Mouse (Mus musculus) CH12.LX (cell line): ENCODE results near the gene Abat.
"Not testable (repeated sequence)": the region's sequence is repeated elsewhere in the genome, so short reads cannot be mapped to it uniquely, and the experiment has no call there.

Experiments
- CHD1 ChIP-seq: IDR thresholded peaks from 2 replicates; pipeline ENCODE4 v1.6.1; 2012; ENCODE audit warnings: low read depth, low read length, improper control_type of control experiment, inconsistent platforms
- CTCF ChIP-seq, 2 experiments: IDR thresholded peaks in 1 of 2; conservative IDR thresholded peaks in 1 of 2; 2 replicates each; pipeline ENCODE4 v1.5.1; 2011 to 2012; ENCODE audit warnings: low read depth in 2 of 2, low read length in 2 of 2, improper control_type of control experiment in 1 of 2, inconsistent platforms in 1 of 2, mild to moderate bottlenecking in 1 of 2, moderate library complexity in 1 of 2
- E2F4 ChIP-seq: IDR thresholded peaks from 2 replicates; pipeline ENCODE4 v1.6.1; 2011; ENCODE audit warnings: low read depth, low read length, improper control_type of control experiment; ENCODE audit not compliant: insufficient replicate concordance
- GABPA ChIP-seq: IDR thresholded peaks from 2 replicates; pipeline ENCODE4 v1.6.1; 2012; ENCODE audit warnings: low read depth, low read length, improper control_type of control experiment, inconsistent platforms; ENCODE audit not compliant: insufficient replicate concordance
- IRF4 ChIP-seq: IDR thresholded peaks from 2 replicates; pipeline ENCODE4 v1.6.1; 2014; ENCODE audit warnings: low read depth, mild to moderate bottlenecking, inconsistent platforms, low read length, improper control_type of control experiment
- MAFK ChIP-seq: IDR thresholded peaks from 2 replicates; pipeline ENCODE4 v1.6.1; 2011; ENCODE audit warnings: low read length, improper control_type of control experiment; ENCODE audit not compliant: insufficient replicate concordance
- MAX ChIP-seq: IDR thresholded peaks from 2 replicates; pipeline ENCODE4 v1.6.1; 2011; ENCODE audit warnings: low read length, improper control_type of control experiment
- NRF1 ChIP-seq: IDR thresholded peaks from 2 replicates; pipeline ENCODE4 v1.6.1; 2014; ENCODE audit warnings: low read depth, mild to moderate bottlenecking, inconsistent platforms, low read length, improper control_type of control experiment, moderate library complexity
- POLR2A ChIP-seq: IDR thresholded peaks from 2 replicates; pipeline ENCODE4 v1.6.1; 2011; ENCODE audit warnings: low read depth, mild to moderate bottlenecking, improper control_type of control experiment, low read length
- USF1 ChIP-seq: IDR thresholded peaks from 2 replicates; pipeline ENCODE4 v1.6.1; 2014; ENCODE audit warnings: low read depth, mild to moderate bottlenecking, inconsistent platforms, low read length, improper control_type of control experiment
- ZC3H11A ChIP-seq: IDR thresholded peaks from 2 replicates; pipeline ENCODE4 v1.6.1; 2012; ENCODE audit warnings: low read depth, mild to moderate bottlenecking, inconsistent platforms, low read length, improper control_type of control experiment

DNA sequence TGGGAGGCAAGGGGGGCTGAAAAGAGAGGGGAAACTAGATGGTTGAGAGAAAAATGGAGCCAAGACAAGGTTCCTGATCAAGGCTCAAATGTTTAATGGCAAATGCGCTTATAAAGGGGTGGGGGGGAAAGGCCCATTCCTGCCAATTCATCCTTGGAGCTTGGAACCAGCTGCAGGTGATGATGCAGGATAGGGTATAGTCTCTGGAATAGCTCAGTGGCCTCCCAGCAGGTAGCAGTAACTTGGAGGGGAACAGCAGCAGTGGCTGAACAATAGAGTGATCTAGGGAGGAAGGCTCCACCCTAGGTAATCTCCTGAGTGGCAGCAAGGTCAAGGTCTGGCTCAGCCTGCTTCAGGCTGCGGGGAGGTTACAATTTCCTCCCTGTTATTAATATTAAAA lies 41.5 kb downstream of the Abat start:
- not testable (repeated sequence) for TF ChIP-seq IRF4; CTCF (conservative IDR thresholded peaks at IDR 0.05 in 1 of 2, IDR thresholded peaks at IDR 0.05 in 1 of 2; ENCODE audit: low read depth in 2 of 2, low read length in 2 of 2); NRF1; USF1; CHD1; GABPA; MAFK; ZC3H11A; POLR2A; E2F4; MAX
